Comparison of ENCODE assay signal across 15 mouse cellular contexts in genomic region chr5:127347053-127347748, GRCm38 (mm10).
A peak's percentile ranks its signal among the peaks of the same experiment; 100 is the strongest.
DNase-seq lines count a peak whose midpoint lies in the region; ATAC-seq lines count a peak whose summit lies in the region.
"Had no signal": no experiment of that assay in that cellular context is flagged by ENCODE, and none has a peak within 500 bp of the region (broad histone marks: within the 10 kb centered on the region; RNA-seq: fewer than 3 reads in every experiment).

No protein-coding gene starts in this region.

- peak overlapping the region; percentile 50; the same call in 1 of the 2 replicates for H3K27ac ChIP-seq in hindbrain, embryonic 10.5 days
- no peak overlapping the region for H3K27ac ChIP-seq in hindbrain, embryonic 16.5 days (ENCODE audit: low read depth, low read length)
- peak overlapping the region; percentile 41 for H3K27ac ChIP-seq in embryonic facial prominence, embryonic 13.5 days
- 0 out of 2 replicates have a peak overlapping the region, but pooled peaks have one; percentile 30 for H3K27ac ChIP-seq in hindbrain, embryonic 11.5 days (ENCODE audit: low read depth, low read length)
- H3K27ac ChIP-seq in neural tube, embryonic 13.5 days (replicated peaks), result 0 out of 2 replicates have a peak overlapping the region, but pooled peaks have one; percentile 34
- no peak overlapping the region for H3K27ac ChIP-seq in kidney, embryonic 15.5 days
- H3K27ac ChIP-seq: limb, embryonic 15.5 days; macrophage had no signal

- H3K9ac ChIP-seq in hindbrain, embryonic 16.5 days (ENCODE audit: low read depth, low read length), result no peak overlapping the region
- no peak overlapping the region for H3K9ac ChIP-seq in embryonic facial prominence, embryonic 13.5 days
- H3K9ac ChIP-seq in hindbrain, embryonic 11.5 days (ENCODE audit: low read depth, low read length), result no peak overlapping the region
- no peak overlapping the region for H3K9ac ChIP-seq in neural tube, embryonic 13.5 days
- no peak overlapping the region for H3K9ac ChIP-seq in kidney, embryonic 15.5 days
- H3K9ac ChIP-seq: limb, embryonic 15.5 days; liver, postnatal 0 days had no signal

- no peaks in the 10 kb centered on the region for H3K27me3 ChIP-seq in hindbrain, embryonic 10.5 days (ENCODE audit: insufficient read depth, poor library complexity, severe bottlenecking)
- H3K27me3 ChIP-seq in hindbrain, embryonic 16.5 days (replicated peaks; ENCODE audit: control insufficient read depth, insufficient read depth, low read length), result no peaks in the 10 kb centered on the region
- H3K27me3 ChIP-seq in embryonic facial prominence, embryonic 13.5 days, result no peaks in the 10 kb centered on the region
- no peaks in the 10 kb centered on the region for H3K27me3 ChIP-seq in hindbrain, embryonic 11.5 days (ENCODE audit: control insufficient read depth, insufficient read depth, low read length)
- H3K27me3 ChIP-seq in neural tube, embryonic 13.5 days, result no peaks in the 10 kb centered on the region
- H3K27me3 ChIP-seq in kidney, embryonic 15.5 days, result no peaks in the 10 kb centered on the region
- H3K27me3 ChIP-seq: limb, embryonic 15.5 days had no signal

- no peak for DNase-seq in hindbrain, embryonic 10.5 days (ENCODE audit: low spot score)
- no peak for DNase-seq in hindbrain, embryonic 11.5 days (ENCODE audit: low spot score)
- DNase-seq in adrenal gland, postnatal 10 days, result no peak
- DNase-seq in natural killer cell, adult 2 months (ENCODE audit: low spot score in 2 of 2), result no peak
- DNase-seq: cerebellum, adult 8-10 months; heart, adult 18-20 months; kidney, adult 8-10 months; liver, postnatal 0 days; right cerebral cortex, postnatal 4 days had no signal

- 76% methylated on average over 12 of the region's 12 CpGs for WGBS in hindbrain, embryonic 10.5 days
- 42% methylated on average over 12 of the region's 12 CpGs for WGBS in hindbrain, embryonic 16.5 days
- WGBS in embryonic facial prominence, embryonic 13.5 days, result 43% methylated on average over 12 of the region's 12 CpGs
- 63% methylated on average over 12 of the region's 12 CpGs for WGBS in hindbrain, embryonic 11.5 days
- 37% methylated on average over 12 of the region's 12 CpGs for WGBS in neural tube, embryonic 13.5 days
- WGBS in kidney, embryonic 15.5 days, result 72% methylated on average over 12 of the region's 12 CpGs

- no peak overlapping the region for H3K4me3 ChIP-seq in hindbrain, embryonic 10.5 days
- H3K4me3 ChIP-seq in hindbrain, embryonic 16.5 days (ENCODE audit: low read length), result no peak overlapping the region
- H3K4me3 ChIP-seq in embryonic facial prominence, embryonic 13.5 days, result no peak overlapping the region
- no peak overlapping the region for H3K4me3 ChIP-seq in hindbrain, embryonic 11.5 days (ENCODE audit: low read depth, low read length)
- no peak overlapping the region for H3K4me3 ChIP-seq in neural tube, embryonic 13.5 days
- no peak overlapping the region for H3K4me3 ChIP-seq in kidney, embryonic 15.5 days (replicated peaks)
- H3K4me3 ChIP-seq: limb, embryonic 15.5 days had no signal

- no peaks in the 10 kb centered on the region for H3K9me3 ChIP-seq in hindbrain, embryonic 10.5 days
- H3K9me3 ChIP-seq in hindbrain, embryonic 16.5 days (ENCODE audit: control insufficient read depth, low read length), result no peaks in the 10 kb centered on the region
- H3K9me3 ChIP-seq in embryonic facial prominence, embryonic 13.5 days, result no peaks in the 10 kb centered on the region
- H3K9me3 ChIP-seq in hindbrain, embryonic 11.5 days (ENCODE audit: control insufficient read depth, low read length), result no peaks in the 10 kb centered on the region
- H3K9me3 ChIP-seq in neural tube, embryonic 13.5 days, result no peaks in the 10 kb centered on the region
- no peaks in the 10 kb centered on the region for H3K9me3 ChIP-seq in kidney, embryonic 15.5 days (replicated peaks)
- H3K9me3 ChIP-seq: limb, embryonic 15.5 days had no signal

- ATAC-seq in hindbrain, embryonic 16.5 days, result no peak
- no peak for ATAC-seq in embryonic facial prominence, embryonic 13.5 days (ENCODE audit: insufficient number of reproducible peaks, insufficient read depth, low FRiP score, low TSS enrichment, low read depth)
- no peak for ATAC-seq in hindbrain, embryonic 11.5 days (ENCODE audit: low FRiP score)
- no peak for ATAC-seq in neural tube, embryonic 13.5 days (ENCODE audit: low read depth)
- ATAC-seq in kidney, embryonic 15.5 days (replicated peaks; ENCODE audit: low FRiP score), result no peak
- ATAC-seq: liver, postnatal 0 days had no signal

- H3K4me1 ChIP-seq in hindbrain, embryonic 10.5 days (replicated peaks), result peaks cover 27% of the 10 kb centered on the region
- peaks cover 8% of the 10 kb centered on the region for H3K4me1 ChIP-seq in hindbrain, embryonic 16.5 days (ENCODE audit: control insufficient read depth, insufficient read depth, low read depth, low read length)
- H3K4me1 ChIP-seq in embryonic facial prominence, embryonic 13.5 days, result peaks cover 40% of the 10 kb centered on the region
- H3K4me1 ChIP-seq in hindbrain, embryonic 11.5 days (replicated peaks; ENCODE audit: control insufficient read depth, insufficient read depth, low read length), result no peaks in the 10 kb centered on the region
- peaks cover 36% of the 10 kb centered on the region for H3K4me1 ChIP-seq in neural tube, embryonic 13.5 days (replicated peaks)
- H3K4me1 ChIP-seq in kidney, embryonic 15.5 days, result 0 out of 2 replicates have a peak, but pooled peaks cover 2% of the 10 kb centered on the region

- no peak overlapping the region for H3K4me2 ChIP-seq in hindbrain, embryonic 16.5 days (ENCODE audit: low read length)
- H3K4me2 ChIP-seq in embryonic facial prominence, embryonic 13.5 days, result peak overlapping the region; percentile 9; the same call in 1 of the 2 replicates
- no peak overlapping the region for H3K4me2 ChIP-seq in hindbrain, embryonic 11.5 days (replicated peaks; ENCODE audit: low read depth, low read length)
- no peak overlapping the region for H3K4me2 ChIP-seq in neural tube, embryonic 13.5 days
- H3K4me2 ChIP-seq in kidney, embryonic 15.5 days, result no peak overlapping the region
- H3K4me2 ChIP-seq: limb, embryonic 15.5 days had no signal

- no peaks in the 10 kb centered on the region for H3K36me3 ChIP-seq in hindbrain, embryonic 10.5 days
- H3K36me3 ChIP-seq in hindbrain, embryonic 16.5 days (ENCODE audit: control insufficient read depth, insufficient read depth, low read length), result no peaks in the 10 kb centered on the region
- H3K36me3 ChIP-seq in embryonic facial prominence, embryonic 13.5 days, result no peaks in the 10 kb centered on the region
- no peaks in the 10 kb centered on the region for H3K36me3 ChIP-seq in hindbrain, embryonic 11.5 days (ENCODE audit: control insufficient read depth, insufficient read depth, low read length)
- no peaks in the 10 kb centered on the region for H3K36me3 ChIP-seq in neural tube, embryonic 13.5 days
- no peaks in the 10 kb centered on the region for H3K36me3 ChIP-seq in kidney, embryonic 15.5 days
- H3K36me3 ChIP-seq: limb, embryonic 15.5 days had no signal

Comparison
In these comparisons a context has a peak if more than half of its experiments do, and no peak if none do; other contexts are left out.
1. H3K27ac ChIP-seq: peak in hindbrain, embryonic 10.5 days (single experiment), embryonic facial prominence, embryonic 13.5 days (single experiment), hindbrain, embryonic 11.5 days (single experiment) and neural tube, embryonic 13.5 days (single experiment); none in hindbrain, embryonic 16.5 days (single experiment) and kidney, embryonic 15.5 days (single experiment).